Mouse (Mus musculus) neural tube, embryonic 13.5 days (tissue): ENCODE measurements at regions not wholly inside any gene's neighbourhood (a gene's known extent, or its start where the extent isn't known, plus 50 kb on each side); places are given as distances from the start of the nearest gene placed in this dataset.

Experiments
- ATAC-seq: fragments of 200-750 bp; cut with Nextera tagmentation; 2 replicates; pipeline ENCODE4 v1.8.0; 2017; ENCODE audit warnings: low read depth, mild to moderate bottlenecking, moderate TSS enrichment, moderate library complexity
- H3K27ac ChIP-seq: fragments of 300-500 bp; sonication (generic); replicated peaks from 2 replicates; pipeline ENCODE4 v1.5.1; 2015; ENCODE audit warnings: moderate library complexity, mild to moderate bottlenecking, inconsistent platforms
- H3K27me3 ChIP-seq: fragments of 300-500 bp; sonication (generic); 2 replicates; pipeline ENCODE4 v1.6.1; 2015; ENCODE audit warnings: mild to moderate bottlenecking, inconsistent platforms
- H3K36me3 ChIP-seq: fragments of 300-500 bp; sonication (generic); 2 replicates; pipeline ENCODE4 v1.6.1; 2015; ENCODE audit warnings: mild to moderate bottlenecking, inconsistent platforms
- H3K4me1 ChIP-seq: fragments of 300-500 bp; sonication (generic); replicated peaks from 2 replicates; pipeline ENCODE4 v1.6.1; 2015; ENCODE audit warnings: inconsistent platforms
- H3K4me2 ChIP-seq: fragments of 300-500 bp; sonication (generic); 2 replicates; pipeline ENCODE4 v1.6.1; 2015; ENCODE audit warnings: inconsistent platforms, mild to moderate bottlenecking, moderate library complexity
- H3K4me3 ChIP-seq: fragments of 300-500 bp; sonication (generic); 2 replicates; pipeline ENCODE4 v1.5.1; 2015; ENCODE audit warnings: mild to moderate bottlenecking, inconsistent platforms
- H3K9ac ChIP-seq: fragments of 300-500 bp; sonication (generic); 2 replicates; pipeline ENCODE4 v1.6.1; 2015; ENCODE audit warnings: moderate library complexity, mild to moderate bottlenecking, inconsistent platforms
- H3K9me3 ChIP-seq: fragments of 300-500 bp; sonication (generic); 2 replicates; pipeline ENCODE4 v1.6.1; 2016; ENCODE audit warnings: inconsistent platforms
- WGBS: fragments of 180-500 bp; shearing (Covaris S2); methylation state at CpG from one replicate; pipeline ENCODE4 v1.1.7; 2015; 5-methylcytosine and 5-hydroxymethylcytosine counted together

- ATAC-seq: no peak
- no peak overlapping the region for H3K27ac ChIP-seq
- H3K9ac ChIP-seq: no peak overlapping the region
- no peaks in the 10 kb centered on the region for H3K27me3 ChIP-seq
- no peaks in the 10 kb centered on the region for H3K4me1 ChIP-seq
- H3K9me3 ChIP-seq: no peaks in the 10 kb centered on the region
- no peaks in the 10 kb centered on the region for H3K36me3 ChIP-seq
- no peak overlapping the region for H3K4me3 ChIP-seq
- H3K4me2 ChIP-seq: no peak overlapping the region
Measured at GRCm38 (mm10) chr9:33292116-33292515, 656.1 kb downstream of the Ets1 start.

GRCm38 (mm10) chr9:33295925-33296324 lies 659.9 kb downstream of the Ets1 start:
- no peaks in the 10 kb centered on the region for H3K27me3 ChIP-seq
- ATAC-seq: no peak
- H3K4me1 ChIP-seq: no peaks in the 10 kb centered on the region
- H3K36me3 ChIP-seq: no peaks in the 10 kb centered on the region
- 25% methylated on average over 2 of the region's 2 CpGs for WGBS
- no peak overlapping the region for H3K4me2 ChIP-seq
- no peak overlapping the region for H3K27ac ChIP-seq
- no peak overlapping the region for H3K4me3 ChIP-seq
- no peak overlapping the region for H3K9ac ChIP-seq
- no peaks in the 10 kb centered on the region for H3K9me3 ChIP-seq

- Histone ChIP-seq H3K36me3 (no peaks in the 10 kb centered on the region), H3K9me3 (no peaks in the 10 kb centered on the region), H3K4me2 (no peak overlapping the region), H3K4me3 (no peak overlapping the region), H3K27me3 (no peaks in the 10 kb centered on the region), H3K9ac (no peak overlapping the region), H3K4me1 (no peaks in the 10 kb centered on the region), H3K27ac (no peak overlapping the region)
- WGBS: 97% methylated on average over 1 of the region's 1 CpGs
- ATAC-seq: no peak
Measured at GRCm38 (mm10) chr9:33319525-33320025, 683.6 kb downstream of the Ets1 start.

- Histone ChIP-seq H3K36me3 (no peaks in the 10 kb centered on the region), H3K4me1 (no peaks in the 10 kb centered on the region), H3K4me3 (no peak overlapping the region), H3K9me3 (no peaks in the 10 kb centered on the region), H3K9ac (no peak overlapping the region), H3K27ac (no peak overlapping the region), H3K4me2 (no peak overlapping the region), H3K27me3 (no peaks in the 10 kb centered on the region)
- no peak for ATAC-seq
- 85% methylated on average over 2 of the region's 2 CpGs for WGBS
Measured at GRCm38 (mm10) chr9:33327722-33328121, 691.7 kb downstream of the Ets1 start.

GRCm38 (mm10) chr9:33350258-33350657 lies 714.2 kb downstream of the Ets1 start:
- Histone ChIP-seq H3K27me3 (no peaks in the 10 kb centered on the region), H3K36me3 (no peaks in the 10 kb centered on the region), H3K9ac (no peak overlapping the region), H3K4me3 (no peak overlapping the region), H3K9me3 (no peaks in the 10 kb centered on the region), H3K4me2 (no peak overlapping the region), H3K27ac (no peak overlapping the region), H3K4me1 (no peaks in the 10 kb centered on the region)
- ATAC-seq: no peak

GRCm38 (mm10) chr9:33356621-33357020 lies 720.6 kb downstream of the Ets1 start:
- ATAC-seq: no peak
- no peaks in the 10 kb centered on the region for H3K9me3 ChIP-seq
- no peaks in the 10 kb centered on the region for H3K27me3 ChIP-seq
- H3K4me3 ChIP-seq: no peak overlapping the region
- H3K9ac ChIP-seq: no peak overlapping the region
- no peaks in the 10 kb centered on the region for H3K4me1 ChIP-seq
- WGBS: 83% methylated on average over 2 of the region's 2 CpGs
- H3K36me3 ChIP-seq: no peaks in the 10 kb centered on the region
- no peak overlapping the region for H3K4me2 ChIP-seq
- no peak overlapping the region for H3K27ac ChIP-seq

GRCm38 (mm10) chr9:33360966-33361365 lies 724.9 kb downstream of the Ets1 start:
- H3K36me3 ChIP-seq: no peaks in the 10 kb centered on the region
- H3K9me3 ChIP-seq: no peaks in the 10 kb centered on the region
- 65% methylated on average over 5 of the region's 5 CpGs for WGBS
- ATAC-seq: no peak
- H3K27ac ChIP-seq: no peak overlapping the region
- H3K4me2 ChIP-seq: no peak overlapping the region
- no peak overlapping the region for H3K4me3 ChIP-seq
- H3K9ac ChIP-seq: no peak overlapping the region
- no peaks in the 10 kb centered on the region for H3K27me3 ChIP-seq
- no peaks in the 10 kb centered on the region for H3K4me1 ChIP-seq

GRCm38 (mm10) chr9:33389170-33389569 lies 753.1 kb downstream of the Ets1 start:
- H3K4me2 ChIP-seq: no peak overlapping the region
- ATAC-seq: no peak
- no peak overlapping the region for H3K4me3 ChIP-seq
- no peaks in the 10 kb centered on the region for H3K4me1 ChIP-seq
- H3K9me3 ChIP-seq: no peaks in the 10 kb centered on the region
- no peaks in the 10 kb centered on the region for H3K27me3 ChIP-seq
- no peaks in the 10 kb centered on the region for H3K36me3 ChIP-seq
- no peak overlapping the region for H3K9ac ChIP-seq
- no peak overlapping the region for H3K27ac ChIP-seq

GRCm38 (mm10) chr9:33404691-33405090 lies 768.7 kb downstream of the Ets1 start:
- ATAC-seq: no peak
- H3K4me3 ChIP-seq: no peak overlapping the region
- WGBS: 94% methylated on average over 4 of the region's 4 CpGs
- no peak overlapping the region for H3K27ac ChIP-seq
- H3K36me3 ChIP-seq: no peaks in the 10 kb centered on the region
- H3K9ac ChIP-seq: no peak overlapping the region
- H3K9me3 ChIP-seq: no peaks in the 10 kb centered on the region
- no peaks in the 10 kb centered on the region for H3K27me3 ChIP-seq
- H3K4me1 ChIP-seq: no peaks in the 10 kb centered on the region
- no peak overlapping the region for H3K4me2 ChIP-seq

- Histone ChIP-seq H3K27me3 (no peaks in the 10 kb centered on the region), H3K4me2 (no peak overlapping the region), H3K9me3 (no peaks in the 10 kb centered on the region), H3K27ac (no peak overlapping the region), H3K4me3 (no peak overlapping the region), H3K4me1 (no peaks in the 10 kb centered on the region), H3K36me3 (no peaks in the 10 kb centered on the region), H3K9ac (no peak overlapping the region)
- no peak for ATAC-seq
- WGBS: 92% methylated on average over 2 of the region's 2 CpGs
Measured at GRCm38 (mm10) chr9:33407517-33407916, 771.5 kb downstream of the Ets1 start.

- 17% methylated on average over 2 of the region's 2 CpGs for WGBS
- Histone ChIP-seq H3K36me3 (no peaks in the 10 kb centered on the region), H3K9ac (no peak overlapping the region), H3K4me3 (no peak overlapping the region), H3K27ac (no peak overlapping the region), H3K4me1 (peaks cover 5% of the 10 kb centered on the region; the same call in 1 of the 2 replicates), H3K9me3 (no peaks in the 10 kb centered on the region), H3K4me2 (no peak overlapping the region), H3K27me3 (no peaks in the 10 kb centered on the region)
- ATAC-seq: no peak
Measured at GRCm38 (mm10) chr9:33423781-33424180, 787.8 kb downstream of the Ets1 start.

GRCm38 (mm10) chr9:33436459-33436858 lies 800.4 kb downstream of the Ets1 start:
- Histone ChIP-seq H3K27me3 (no peaks in the 10 kb centered on the region), H3K4me3 (no peak overlapping the region), H3K4me2 (no peak overlapping the region), H3K9me3 (no peaks in the 10 kb centered on the region), H3K36me3 (no peaks in the 10 kb centered on the region), H3K9ac (no peak overlapping the region), H3K4me1 (0 out of 2 replicates have a peak, but pooled peaks cover 3% of the 10 kb centered on the region), H3K27ac (no peak overlapping the region)
- ATAC-seq: no peak
- 86% methylated on average over 4 of the region's 4 CpGs for WGBS

- 83% methylated on average over 5 of the region's 5 CpGs for WGBS
- H3K4me2 ChIP-seq: no peak overlapping the region
- H3K9me3 ChIP-seq: no peaks in the 10 kb centered on the region
- ATAC-seq: no peak
- no peak overlapping the region for H3K4me3 ChIP-seq
- H3K27ac ChIP-seq: no peak overlapping the region
- no peak overlapping the region for H3K9ac ChIP-seq
- no peaks in the 10 kb centered on the region for H3K4me1 ChIP-seq
- H3K36me3 ChIP-seq: no peaks in the 10 kb centered on the region
- H3K27me3 ChIP-seq: no peaks in the 10 kb centered on the region
Measured at GRCm38 (mm10) chr9:33442266-33442665, 806.2 kb downstream of the Ets1 start.
